8 mouse cellular contexts compared by ENCODE assay signal in the genomic region with DNA sequence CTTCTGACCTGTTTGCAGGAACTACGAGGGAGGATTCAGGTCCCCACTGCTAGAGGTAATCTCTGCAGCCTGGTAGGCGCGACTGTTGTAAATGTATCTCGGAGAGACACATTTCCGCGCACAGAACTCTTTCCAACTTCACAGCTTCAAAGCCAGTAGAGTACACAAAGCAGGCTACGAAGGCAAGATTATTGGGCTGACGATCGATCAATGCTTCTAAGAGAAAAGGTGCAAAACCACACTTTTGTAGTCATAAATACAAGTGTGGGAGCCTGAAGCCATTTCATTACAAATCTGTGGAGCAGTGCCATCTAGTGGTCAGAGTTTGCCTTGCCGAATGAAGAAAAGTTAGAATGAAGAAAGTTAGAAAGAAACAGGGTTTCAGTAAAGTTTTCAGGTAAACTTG.
A peak's percentile ranks its signal among the peaks of the same experiment; 100 is the strongest.
DNase-seq lines count a peak whose midpoint lies in the region; ATAC-seq lines count a peak whose summit lies in the region.

No protein-coding gene starts in this region.

- no peaks in the 10 kb centered on the region for H3K9me3 ChIP-seq in heart, embryonic 11.5 days (replicated peaks; ENCODE audit: control insufficient read depth, low read length)
- H3K9me3 ChIP-seq in kidney, embryonic 15.5 days (replicated peaks) = no peaks in the 10 kb centered on the region
- H3K9me3 ChIP-seq in liver, embryonic 11.5 days (ENCODE audit: control insufficient read depth, low read length) = no peaks in the 10 kb centered on the region
- no peaks in the 10 kb centered on the region for H3K9me3 ChIP-seq in stomach, embryonic 15.5 days

- WGBS in heart, embryonic 11.5 days (ENCODE audit: insufficient replicate concordance) = 6% methylated on average over 10 of the region's 10 CpGs
- WGBS in kidney, embryonic 15.5 days = 5% methylated on average over 10 of the region's 10 CpGs
- 6% methylated on average over 10 of the region's 10 CpGs for WGBS in liver, embryonic 11.5 days
- WGBS in stomach, embryonic 15.5 days = 5% methylated on average over 10 of the region's 10 CpGs

- H3K27me3 ChIP-seq in heart, embryonic 11.5 days (ENCODE audit: control insufficient read depth, insufficient read depth, low read length) = no peaks in the 10 kb centered on the region
- H3K27me3 ChIP-seq in kidney, embryonic 15.5 days = peaks cover 14% of the 10 kb centered on the region; the same call in 1 of the 2 replicates
- no peaks in the 10 kb centered on the region for H3K27me3 ChIP-seq in liver, embryonic 11.5 days (replicated peaks; ENCODE audit: control insufficient read depth, insufficient read depth, low read length)
- 0 out of 2 replicates have a peak, but pooled peaks cover 5% of the 10 kb centered on the region for H3K27me3 ChIP-seq in stomach, embryonic 15.5 days (replicated peaks)

- peaks cover 5% of the 10 kb centered on the region; the same call in 1 of the 2 replicates for H3K4me1 ChIP-seq in heart, embryonic 11.5 days (ENCODE audit: control insufficient read depth, insufficient read depth, low read length)
- H3K4me1 ChIP-seq in kidney, embryonic 15.5 days = peaks cover 7% of the 10 kb centered on the region
- H3K4me1 ChIP-seq in liver, embryonic 11.5 days (replicated peaks; ENCODE audit: control insufficient read depth, insufficient read depth, low read length) = no peaks in the 10 kb centered on the region
- no peaks in the 10 kb centered on the region for H3K4me1 ChIP-seq in stomach, embryonic 15.5 days

- peak overlapping the region; percentile 56; the same call in 1 of the 2 replicates for H3K9ac ChIP-seq in heart, embryonic 11.5 days (ENCODE audit: low read depth, low read length)
- peak overlapping the region; percentile 38; the same call in 1 of the 2 replicates for H3K9ac ChIP-seq in kidney, embryonic 15.5 days
- no peak overlapping the region for H3K9ac ChIP-seq in liver, embryonic 11.5 days (ENCODE audit: low read depth, low read length)
- no peak overlapping the region for H3K9ac ChIP-seq in stomach, embryonic 15.5 days

- no peak for ATAC-seq in heart, embryonic 11.5 days (replicated peaks; ENCODE audit: insufficient number of reproducible peaks, low FRiP score, low TSS enrichment)
- ATAC-seq in kidney, embryonic 15.5 days (replicated peaks; ENCODE audit: low FRiP score) = no peak
- ATAC-seq in liver, embryonic 11.5 days (replicated peaks; ENCODE audit: low FRiP score) = no peak
- no peak for ATAC-seq in stomach, embryonic 15.5 days (ENCODE audit: insufficient read depth, low FRiP score, low read depth)

- no peak overlapping the region for H3K27ac ChIP-seq in heart, embryonic 11.5 days (ENCODE audit: low read depth, low read length)
- no peak overlapping the region for H3K27ac ChIP-seq in kidney, embryonic 15.5 days
- no peak overlapping the region for H3K27ac ChIP-seq in liver, embryonic 11.5 days (ENCODE audit: low read depth, low read length)
- H3K27ac ChIP-seq in stomach, embryonic 15.5 days = no peak overlapping the region

- peak; percentile 32 for DNase-seq in CD4-positive helper T cell, adult 2 months (ENCODE audit: low read depth, low spot score)
- peak; percentile 45 to 92 for DNase-seq in adrenal gland, adult (ENCODE audit: inconsistent age in 2 of 2, low spot score in 1 of 2)
- peak; percentile 57 for DNase-seq in embryo, embryonic 11.5 days (ENCODE audit: low read depth, low spot score)
- peak; percentile 42 for DNase-seq in liver, embryonic 11.5 days (ENCODE audit: low spot score)
- peak; percentile 29 to 49 for DNase-seq in monocyte, adult 2 months (ENCODE audit: low read depth in 1 of 2, low spot score in 2 of 2)

- H3K4me2 ChIP-seq in heart, embryonic 11.5 days = peak overlapping the region; percentile 67
- peak overlapping the region; percentile 65 for H3K4me2 ChIP-seq in kidney, embryonic 15.5 days
- H3K4me2 ChIP-seq in liver, embryonic 11.5 days = peak overlapping the region; percentile 65
- peak overlapping the region; percentile 56 for H3K4me2 ChIP-seq in stomach, embryonic 15.5 days

- H3K4me3 ChIP-seq in heart, embryonic 11.5 days (ENCODE audit: low read depth, low read length) = peak overlapping the region; percentile 38
- peak overlapping the region; percentile 39 for H3K4me3 ChIP-seq in kidney, embryonic 15.5 days (replicated peaks)
- peak overlapping the region; percentile 31 for H3K4me3 ChIP-seq in liver, embryonic 11.5 days (ENCODE audit: low read depth, low read length)
- peak overlapping the region; percentile 26 for H3K4me3 ChIP-seq in stomach, embryonic 15.5 days (replicated peaks)

- H3K36me3 ChIP-seq in heart, embryonic 11.5 days (ENCODE audit: control insufficient read depth, insufficient read depth, low read length) = no peaks in the 10 kb centered on the region
- no peaks in the 10 kb centered on the region for H3K36me3 ChIP-seq in kidney, embryonic 15.5 days
- H3K36me3 ChIP-seq in liver, embryonic 11.5 days (ENCODE audit: control insufficient read depth, insufficient read depth, low read length) = no peaks in the 10 kb centered on the region
- no peaks in the 10 kb centered on the region for H3K36me3 ChIP-seq in stomach, embryonic 15.5 days

Comparison
In these comparisons a context has a peak if more than half of its experiments do, and no peak if none do; other contexts are left out.
1. H3K9ac ChIP-seq: peak in heart, embryonic 11.5 days (single experiment) and kidney, embryonic 15.5 days (single experiment); none in liver, embryonic 11.5 days (single experiment) and stomach, embryonic 15.5 days (single experiment).
2. Peak in every context shown above with its lines, with median percentiles within 50 percentile points of each other: DNase-seq, H3K4me2 ChIP-seq and H3K4me3 ChIP-seq.